Mouse (Mus musculus): ENCODE measurements around the gene Tex19.2. TPM values are rescaled to one million over a fixed set of nuclear protein-coding genes. Genes with fewer than 3 reads are reported as not detected.
"Not testable (repeated sequence)": the region's sequence is repeated elsewhere in the genome, so short reads cannot be mapped to it uniquely, and the experiment has no call there.

Gene Tex19.2
- polyA plus RNA-seq, 1 experiment from 2014 or later, result not detected

- no peaks in the 10 kb centered on the region for H3K4me1 ChIP-seq
- no peaks in the 10 kb centered on the region for H3K27me3 ChIP-seq
- H3K36me3 ChIP-seq, result no peaks in the 10 kb centered on the region
- WGBS, result 85% methylated on average over 6 of the region's 6 CpGs
- H3K27ac ChIP-seq (replicated peaks), result no peak overlapping the region
- no peaks in the 10 kb centered on the region for H3K9me3 ChIP-seq
- no peak overlapping the region for H3K4me3 ChIP-seq
- no peak overlapping the region for H3K4me2 ChIP-seq (replicated peaks)
- H3K9ac ChIP-seq (replicated peaks), result no peak overlapping the region
- ATAC-seq (ENCODE audit: low FRiP score, low read depth), result no peak
These were observed 35.5 kb downstream of the Tex19.2 start for GRCm38 (mm10) chr11:121082857-121083500.

DNA sequence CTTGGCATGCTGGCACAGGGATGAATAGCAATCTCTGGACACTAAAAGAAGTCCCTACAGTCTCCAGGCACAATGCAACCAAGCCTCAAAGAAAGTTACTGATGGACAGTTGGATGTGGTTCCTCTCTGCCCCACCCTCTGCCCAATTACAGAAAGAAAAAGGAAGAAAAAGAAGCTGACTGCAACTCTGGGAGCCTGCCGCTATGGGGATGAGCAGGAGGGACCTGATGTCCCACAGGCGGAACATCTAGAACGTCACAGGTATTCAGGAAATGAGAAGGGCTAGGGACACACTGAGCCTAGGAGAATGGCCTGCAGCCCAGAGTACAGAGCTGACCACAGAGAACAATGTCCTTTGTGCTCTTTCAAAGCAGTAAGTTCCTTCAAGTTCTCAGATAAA, 36.2 kb downstream of the Tex19.2 start:
- 79% methylated on average over 3 of the region's 3 CpGs for WGBS
- H3K27me3 ChIP-seq, result no peaks in the 10 kb centered on the region
- no peaks in the 10 kb centered on the region for H3K4me1 ChIP-seq
- H3K4me2 ChIP-seq (replicated peaks), result no peak overlapping the region
- no peaks in the 10 kb centered on the region for H3K9me3 ChIP-seq
- no peaks in the 10 kb centered on the region for H3K36me3 ChIP-seq
- H3K27ac ChIP-seq (replicated peaks), result no peak overlapping the region
- ATAC-seq (ENCODE audit: low FRiP score, low read depth), result no peak
- H3K9ac ChIP-seq (replicated peaks), result no peak overlapping the region
- H3K4me3 ChIP-seq, result no peak overlapping the region

GRCm38 (mm10) chr11:121081120-121081519, 37.4 kb downstream of the Tex19.2 start, which contains the start of gene Sectm1a:
Gene Sectm1a, minus strand, starts transcription at chr11:121081220.
- Histone ChIP-seq H3K36me3 (no peaks in the 10 kb centered on the region), H3K4me3 (no peak within 1 kb of the TSS), H3K4me2 (replicated peaks) (no peak within 1 kb of the TSS), H3K27me3 (no peaks in the 10 kb centered on the region), H3K27ac (replicated peaks) (no peak within 1 kb of the TSS), H3K9me3 (no peaks in the 10 kb centered on the region), H3K4me1 (no peaks in the 10 kb centered on the region), H3K9ac (replicated peaks) (no peak within 1 kb of the TSS)
- ATAC-seq (ENCODE audit: low FRiP score, low read depth), result no peak
- 68% methylated on average over 3 of the region's 3 CpGs for WGBS

- Histone ChIP-seq H3K9ac (replicated peaks) (no peak overlapping the region), H3K9me3 (no peaks in the 10 kb centered on the region), H3K27ac (replicated peaks) (no peak overlapping the region), H3K4me2 (replicated peaks) (no peak overlapping the region), H3K27me3 (no peaks in the 10 kb centered on the region; the same call in 1 of the 2 replicates), H3K4me3 (no peak overlapping the region), H3K4me1 (no peaks in the 10 kb centered on the region), H3K36me3 (no peaks in the 10 kb centered on the region)
- WGBS, result 95% methylated on average over 8 of the region's 8 CpGs
- ATAC-seq (ENCODE audit: low FRiP score, low read depth), result no peak
These were observed 38.1 kb downstream of the Tex19.2 start for GRCm38 (mm10) chr11:121080330-121080729.

- no peak for ATAC-seq (ENCODE audit: low FRiP score, low read depth)
- H3K4me1 ChIP-seq, result no peaks in the 10 kb centered on the region
- 86% methylated on average over 5 of the region's 5 CpGs for WGBS
These were observed 42.8 kb downstream of the Tex19.2 start for GRCm38 (mm10) chr11:121075655-121076054.

GRCm38 (mm10) chr11:121069662-121070061, 48.8 kb downstream of the Tex19.2 start:
- WGBS, result 96% methylated on average over 11 of the region's 16 CpGs
- H3K4me1 ChIP-seq; H3K27ac ChIP-seq (replicated peaks); H3K9ac ChIP-seq (replicated peaks); H3K9me3 ChIP-seq; H3K4me3 ChIP-seq; H3K27me3 ChIP-seq; ATAC-seq (ENCODE audit: low FRiP score, low read depth); H3K4me2 ChIP-seq (replicated peaks); H3K36me3 ChIP-seq: not testable (repeated sequence)

More at GRCm38 (mm10) chr11:121075655-121076054, 42.8 kb downstream of the Tex19.2 start:
- Histone ChIP-seq H3K9ac (replicated peaks) (no peak overlapping the region), H3K36me3 (no peaks in the 10 kb centered on the region), H3K4me2 (replicated peaks) (no peak overlapping the region), H3K27ac (replicated peaks) (no peak overlapping the region), H3K4me3 (no peak overlapping the region), H3K27me3 (no peaks in the 10 kb centered on the region; the same call in 1 of the 2 replicates), H3K9me3 (no peaks in the 10 kb centered on the region)

GRCm38 (mm10) chr11:121067895-121068294, 50.6 kb downstream of the Tex19.2 start:
- no peak for ATAC-seq (ENCODE audit: low FRiP score, low read depth)

More at GRCm38 (mm10) chr11:121067895-121068294, 50.6 kb downstream of the Tex19.2 start:
- H3K27ac ChIP-seq (replicated peaks), result no peak overlapping the region
- H3K36me3 ChIP-seq, result no peaks in the 10 kb centered on the region
- H3K4me1 ChIP-seq, result no peaks in the 10 kb centered on the region
- no peak overlapping the region for H3K9ac ChIP-seq (replicated peaks)
- 95% methylated on average over 2 of the region's 2 CpGs for WGBS
- H3K4me2 ChIP-seq (replicated peaks), result no peak overlapping the region
- 0 out of 2 replicates have a peak, but pooled peaks cover 3% of the 10 kb centered on the region for H3K27me3 ChIP-seq
- no peaks in the 10 kb centered on the region for H3K9me3 ChIP-seq
- no peak overlapping the region for H3K4me3 ChIP-seq

Other genes with a start within 250 kb of the Tex19.2 start
- 5.9 and 6.3 TPM in 2 replicates for gene Ccdc57, start 185.8 kb downstream of the Tex19.2 start, polyA plus RNA-seq (2016; fragmentation: Nextera tagmentation; extraction: Ambion mirVana)
- 27.1 and 29.4 TPM in 2 replicates for gene Slc16a3, start 170.2 kb downstream of the Tex19.2 start, polyA plus RNA-seq (2016; fragmentation: Nextera tagmentation; extraction: Ambion mirVana)
- 167 and 170 TPM in 2 replicates for gene Csnk1d, start 127.3 kb downstream of the Tex19.2 start, polyA plus RNA-seq (2016; fragmentation: Nextera tagmentation; extraction: Ambion mirVana)
- gene Cd7, start 79.3 kb downstream of the Tex19.2 start, polyA plus RNA-seq (2016; fragmentation: Nextera tagmentation; extraction: Ambion mirVana), result not detected in 2 replicates
- gene Sectm1b, start 55.1 kb downstream of the Tex19.2 start, polyA plus RNA-seq (2016; fragmentation: Nextera tagmentation; extraction: Ambion mirVana), result not detected in 2 replicates
- not detected in 2 replicates for gene Sectm1a, start 37.5 kb downstream of the Tex19.2 start, polyA plus RNA-seq (2016; fragmentation: Nextera tagmentation; extraction: Ambion mirVana)
- gene Tex19.1, start 27.5 kb upstream of the Tex19.2 start, polyA plus RNA-seq (2016; fragmentation: Nextera tagmentation; extraction: Ambion mirVana), result not detected in 2 replicates
- 0.10 TPM in 1 of 2 replicates, not detected in the other for gene Uts2r, start 41.6 kb upstream of the Tex19.2 start, polyA plus RNA-seq (2016; fragmentation: Nextera tagmentation; extraction: Ambion mirVana)
- 11.6 and 11.9 TPM in 2 replicates for gene Hexdc, start 85.8 kb upstream of the Tex19.2 start, polyA plus RNA-seq (2016; fragmentation: Nextera tagmentation; extraction: Ambion mirVana)
- 17.3 and 18.5 TPM in 2 replicates for gene Ogfod3, start 86.0 kb upstream of the Tex19.2 start, polyA plus RNA-seq (2016; fragmentation: Nextera tagmentation; extraction: Ambion mirVana)
- 38.8 and 41.1 TPM in 2 replicates for gene Cybc1, start 110.6 kb upstream of the Tex19.2 start, polyA plus RNA-seq (2016; fragmentation: Nextera tagmentation; extraction: Ambion mirVana)
- gene Narf, start 118.6 kb upstream of the Tex19.2 start, polyA plus RNA-seq (2016; fragmentation: Nextera tagmentation; extraction: Ambion mirVana), result 78.7 and 84.5 TPM in 2 replicates
- gene Foxk2, start 141.3 kb upstream of the Tex19.2 start, polyA plus RNA-seq (2016; fragmentation: Nextera tagmentation; extraction: Ambion mirVana), result 11.2 and 11.7 TPM in 2 replicates
- gene Wdr45b, start 235.8 kb upstream of the Tex19.2 start, polyA plus RNA-seq (2016; fragmentation: Nextera tagmentation; extraction: Ambion mirVana), result 81.2 and 81.8 TPM in 2 replicates

Data from midbrain, embryonic 12.5 days (tissue).